Mouse (Mus musculus): ENCODE results near the gene Gtf2ird1.
A peak's percentile ranks its signal among the peaks of the same experiment; 100 is the strongest.
"Not testable (repeated sequence)": the region's sequence is repeated elsewhere in the genome, so short reads cannot be mapped to it uniquely, and the experiment has no call there.

Gtf2ird1 gene

DNA sequence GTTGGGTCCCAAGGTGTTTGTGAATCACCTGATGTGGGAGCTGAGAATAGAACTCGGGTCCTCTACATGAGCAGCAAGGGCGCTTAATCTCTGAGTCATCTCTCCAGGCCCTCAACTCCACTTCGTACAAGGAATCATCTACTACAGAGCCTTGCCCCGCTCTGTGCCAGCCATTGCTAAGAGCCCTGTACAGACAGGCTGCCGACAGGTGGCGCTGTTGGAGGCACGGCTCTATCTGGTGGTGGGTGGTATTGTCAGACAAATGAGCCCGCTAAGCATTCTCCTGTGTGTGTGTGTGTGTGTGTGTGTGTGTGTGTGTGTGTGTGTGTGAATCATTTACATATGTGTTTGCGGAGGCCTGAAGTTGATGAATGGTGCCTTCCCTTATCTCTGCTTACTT, 111.1 kb downstream of the Gtf2ird1 start:
- no peak for DNase-seq (ENCODE audit: low read depth, low spot score)

DNA sequence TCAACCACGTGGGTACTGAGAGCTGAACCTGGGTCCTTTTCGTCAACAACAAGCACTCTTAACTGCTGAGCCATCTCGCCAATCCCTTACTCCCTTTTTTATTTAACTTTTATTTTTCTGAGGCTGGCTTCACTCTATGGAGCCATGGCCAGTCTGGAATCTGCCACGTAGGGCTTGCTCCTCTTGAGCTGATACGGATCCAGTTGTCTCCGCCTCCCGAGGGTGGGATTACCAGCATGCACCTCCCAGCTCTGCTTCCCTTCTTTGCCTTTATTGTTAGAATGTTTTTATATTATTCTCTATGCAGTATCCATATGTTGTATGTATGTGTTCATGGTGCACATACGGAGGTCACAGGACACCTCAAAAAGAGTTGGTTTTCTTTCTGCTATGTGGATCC, 112.4 kb downstream of the Gtf2ird1 start:
- no peak for DNase-seq (ENCODE audit: low read depth, low spot score)

DNA sequence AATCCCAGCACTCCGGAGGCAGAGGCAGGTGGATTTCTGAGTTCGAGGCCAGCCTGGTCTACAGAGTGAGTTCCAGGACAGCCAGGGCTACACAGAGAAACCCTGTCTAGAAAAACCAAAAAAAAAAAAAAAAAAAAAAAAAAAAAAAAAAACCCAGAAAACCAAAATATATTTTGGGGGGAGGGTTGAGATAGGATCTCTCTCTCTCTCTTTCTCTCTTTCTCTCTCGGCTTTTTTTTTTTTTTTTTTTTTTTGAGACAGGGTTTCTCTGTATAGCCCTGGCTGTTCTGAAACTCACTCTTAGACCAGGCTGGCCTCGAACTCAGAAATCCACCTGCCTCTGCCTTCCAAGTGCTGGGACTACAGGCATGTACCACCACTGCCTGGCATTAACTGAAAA, 113.0 kb downstream of the Gtf2ird1 start:
- DNase-seq (ENCODE audit: low read depth, low spot score) = not testable (repeated sequence)

DNA sequence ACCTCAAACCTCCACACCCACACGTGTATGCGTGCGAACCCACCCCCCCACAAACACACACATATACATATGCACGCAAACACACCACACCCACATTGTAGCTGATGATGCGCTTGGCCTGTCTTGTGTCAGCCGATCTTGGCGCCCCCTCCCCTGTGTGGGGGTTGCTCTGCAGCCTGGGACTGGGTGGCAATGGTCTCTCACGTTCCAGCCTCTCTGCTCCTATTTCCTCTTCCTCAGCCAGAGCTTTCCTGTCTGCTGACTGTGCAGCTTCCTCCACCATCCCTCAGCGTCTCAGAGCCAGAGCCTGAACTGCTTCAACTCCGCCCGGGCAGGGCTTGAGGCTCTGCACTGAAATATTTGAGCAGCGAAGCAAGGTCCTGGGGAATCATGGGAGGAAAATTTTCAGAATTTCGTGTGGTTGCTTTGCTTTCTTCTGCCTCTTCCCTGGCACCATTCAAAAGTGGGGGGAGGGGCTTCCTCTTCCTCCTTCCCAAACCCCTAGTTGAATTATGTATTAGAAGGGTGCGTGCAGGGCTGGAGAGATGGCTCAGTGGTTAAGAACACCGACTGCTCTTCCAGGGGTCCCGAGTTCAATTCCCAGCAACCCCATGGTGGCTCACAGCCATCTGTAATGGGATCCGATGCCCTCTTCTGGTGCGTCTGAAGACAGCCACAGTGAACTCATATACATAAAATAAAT, 113.9 kb downstream of the Gtf2ird1 start:
- no peak for DNase-seq (ENCODE audit: low read depth, low spot score)

DNA sequence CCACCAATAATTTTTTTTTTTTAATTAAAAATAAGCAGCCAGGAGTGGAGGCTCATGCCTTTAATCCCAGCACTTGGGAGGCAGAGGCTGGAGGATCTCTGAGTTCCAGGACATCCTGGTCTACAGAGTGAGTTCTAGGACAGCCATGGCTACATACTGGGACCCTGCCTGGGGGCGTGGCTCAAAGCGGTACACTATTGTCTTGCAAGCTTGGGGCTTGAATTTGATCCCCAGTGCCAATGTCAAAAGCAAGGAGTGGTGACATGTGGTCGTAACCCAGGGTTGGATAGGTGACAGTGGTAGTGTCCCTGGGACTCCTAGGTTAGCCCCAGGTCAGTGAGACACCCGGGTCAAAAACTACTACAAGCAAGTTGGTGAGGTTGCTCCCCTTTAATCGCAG, 114.8 kb downstream of the Gtf2ird1 start:
- no peak for DNase-seq (ENCODE audit: low read depth, low spot score)

DNA sequence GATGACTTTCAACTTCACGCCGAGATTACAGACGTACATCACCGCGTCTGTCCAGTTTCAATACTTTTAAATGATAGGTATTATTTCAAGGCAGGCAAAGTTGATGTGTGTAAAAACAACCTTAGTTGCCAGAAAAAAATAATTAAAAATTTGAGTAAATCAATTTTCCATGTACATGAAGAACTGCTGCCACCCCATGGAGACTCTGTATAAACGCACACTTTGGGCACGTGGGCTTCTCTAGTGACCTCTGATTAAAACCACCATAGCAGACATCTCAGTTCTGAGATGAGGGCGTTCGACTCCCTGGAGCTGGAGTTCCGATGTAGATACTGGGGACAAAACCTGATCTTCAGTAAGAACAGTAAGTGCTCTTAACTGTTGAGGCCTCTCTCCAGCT, 115.2 kb downstream of the Gtf2ird1 start:
- DNase-seq (ENCODE audit: low read depth, low spot score) = no peak

DNA sequence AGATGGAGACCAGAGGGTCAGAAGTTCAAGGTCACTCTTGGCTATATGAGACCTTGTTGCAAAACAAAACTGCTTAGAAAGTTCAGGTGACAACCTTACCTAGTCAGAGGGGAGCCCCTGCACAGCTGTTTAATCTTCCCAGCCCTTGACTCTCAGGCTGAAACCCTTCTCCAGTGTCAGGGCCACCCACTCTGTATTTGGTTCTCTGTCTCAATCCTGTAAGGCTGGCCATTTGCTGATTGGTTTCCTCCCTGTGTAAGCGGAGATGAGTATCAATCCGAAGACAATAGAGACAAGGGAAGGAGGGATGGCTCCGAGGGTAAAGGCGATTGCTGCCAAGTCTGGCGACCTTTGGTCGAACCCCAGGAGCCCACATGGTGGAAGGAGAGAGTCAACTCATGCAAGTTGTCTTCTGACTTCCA, 116.4 kb downstream of the Gtf2ird1 start:
- DNase-seq (ENCODE audit: low read depth, low spot score) = no peak

DNA sequence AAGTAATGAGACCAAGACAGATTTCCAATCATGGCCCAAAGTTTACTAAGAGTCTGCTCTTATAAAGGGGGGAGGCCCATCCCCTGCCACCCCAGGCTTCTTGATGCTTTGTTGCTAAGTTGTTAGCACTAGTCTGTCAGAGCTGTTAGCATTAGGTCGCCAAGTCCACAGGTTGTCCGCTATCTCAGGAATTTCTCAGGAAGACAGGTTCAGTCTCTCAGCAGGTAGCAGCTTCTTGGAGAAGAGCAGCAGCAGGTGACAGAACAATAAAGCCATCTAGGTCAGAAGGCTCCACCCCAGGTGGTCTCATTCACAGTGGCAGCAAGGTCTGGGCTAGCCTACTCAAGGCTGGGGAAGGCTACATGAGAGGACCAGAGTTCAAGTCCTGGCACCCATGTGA, 119.5 kb downstream of the Gtf2ird1 start:
- DNase-seq (ENCODE audit: low read depth, low spot score) = not testable (repeated sequence)

DNA sequence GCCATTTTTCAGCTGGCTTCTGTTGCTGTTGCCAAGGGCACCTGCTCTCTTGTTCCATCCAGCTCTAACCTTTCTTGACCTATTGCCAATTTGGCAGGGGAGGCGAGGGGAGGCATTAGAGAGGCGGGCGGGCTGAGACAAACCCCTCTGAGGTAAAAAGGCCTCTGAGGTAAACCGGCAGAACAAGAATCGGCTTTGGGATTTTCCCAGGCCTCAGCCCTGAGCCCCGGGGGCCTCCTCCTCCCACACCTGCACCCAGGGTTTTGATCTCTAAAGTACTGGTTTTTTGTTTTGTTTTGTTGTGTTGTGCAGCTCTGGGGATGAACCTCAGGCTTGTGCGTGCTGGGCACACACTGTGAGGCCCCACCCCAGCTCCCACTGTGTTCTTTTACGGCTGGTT, 123.8 kb downstream of the Gtf2ird1 start:
- DNase-seq (ENCODE audit: low read depth, low spot score) = no peak

DNA sequence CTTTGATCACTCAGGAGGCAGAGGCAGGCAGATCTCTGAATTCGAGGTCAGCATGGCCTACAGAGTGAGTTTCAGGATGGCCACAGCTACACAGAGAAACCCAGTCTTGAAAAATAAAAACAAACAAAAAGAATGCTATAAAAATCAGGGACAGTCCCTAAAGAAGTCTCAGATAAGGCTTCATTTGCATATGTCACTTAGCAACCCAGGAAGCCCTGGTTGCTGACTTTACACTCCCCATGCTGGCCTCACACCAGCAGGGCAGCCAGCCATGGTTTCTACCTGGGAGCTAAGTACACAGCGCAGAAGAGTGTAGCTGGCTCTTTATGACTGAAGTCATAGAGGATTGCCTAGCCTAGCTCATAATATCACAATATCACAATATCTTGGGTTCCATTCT, 126.4 kb downstream of the Gtf2ird1 start:
- DNase-seq (ENCODE audit: low read depth, low spot score) = no peak

DNA sequence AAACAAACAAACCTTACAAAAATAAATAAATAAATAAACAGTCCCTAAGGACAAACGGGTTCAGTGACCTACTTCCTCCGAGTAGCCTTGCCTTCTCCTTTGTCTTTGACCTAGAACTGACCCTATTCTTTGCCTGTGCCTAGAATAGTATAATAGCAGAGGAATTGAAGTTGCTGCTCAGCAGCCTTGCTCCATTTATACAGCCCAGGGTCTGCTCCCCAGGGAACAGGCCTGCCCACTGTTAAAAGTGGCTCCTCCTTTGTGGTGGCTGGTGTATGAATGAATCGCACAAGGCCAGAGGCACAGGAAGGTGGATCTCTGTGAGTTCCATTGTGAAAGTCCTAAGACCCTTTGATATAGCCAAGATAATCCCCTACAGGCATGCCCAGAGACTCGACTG, 127.2 kb downstream of the Gtf2ird1 start:
- no peak for DNase-seq (ENCODE audit: low read depth, low spot score)

DNA sequence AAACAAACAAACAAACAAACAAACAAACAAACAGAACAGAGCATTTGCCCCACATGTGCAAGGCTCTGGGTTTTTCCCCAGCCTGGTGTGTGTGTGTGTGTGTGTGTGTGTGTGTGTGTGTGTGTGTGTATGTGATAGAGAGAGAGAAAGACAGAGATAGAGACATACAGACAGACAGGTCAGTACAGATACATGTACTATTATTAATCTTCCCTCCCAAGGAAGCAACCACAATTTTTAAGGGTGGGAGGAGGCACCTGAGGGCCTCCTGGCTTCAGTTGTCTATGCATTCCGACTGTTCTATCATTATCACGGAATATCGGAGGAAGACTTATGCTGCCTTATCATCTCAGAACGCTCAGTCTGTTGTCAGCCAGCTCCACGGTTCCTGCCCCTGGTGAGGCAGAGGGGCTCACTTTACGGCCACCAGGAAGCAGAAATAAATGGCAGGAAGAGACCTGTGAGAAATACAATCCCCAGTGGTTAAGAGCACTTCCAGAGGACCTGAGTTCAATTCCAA, 128.0 kb downstream of the Gtf2ird1 start:
- no peak for DNase-seq (ENCODE audit: low read depth, low spot score)

DNA sequence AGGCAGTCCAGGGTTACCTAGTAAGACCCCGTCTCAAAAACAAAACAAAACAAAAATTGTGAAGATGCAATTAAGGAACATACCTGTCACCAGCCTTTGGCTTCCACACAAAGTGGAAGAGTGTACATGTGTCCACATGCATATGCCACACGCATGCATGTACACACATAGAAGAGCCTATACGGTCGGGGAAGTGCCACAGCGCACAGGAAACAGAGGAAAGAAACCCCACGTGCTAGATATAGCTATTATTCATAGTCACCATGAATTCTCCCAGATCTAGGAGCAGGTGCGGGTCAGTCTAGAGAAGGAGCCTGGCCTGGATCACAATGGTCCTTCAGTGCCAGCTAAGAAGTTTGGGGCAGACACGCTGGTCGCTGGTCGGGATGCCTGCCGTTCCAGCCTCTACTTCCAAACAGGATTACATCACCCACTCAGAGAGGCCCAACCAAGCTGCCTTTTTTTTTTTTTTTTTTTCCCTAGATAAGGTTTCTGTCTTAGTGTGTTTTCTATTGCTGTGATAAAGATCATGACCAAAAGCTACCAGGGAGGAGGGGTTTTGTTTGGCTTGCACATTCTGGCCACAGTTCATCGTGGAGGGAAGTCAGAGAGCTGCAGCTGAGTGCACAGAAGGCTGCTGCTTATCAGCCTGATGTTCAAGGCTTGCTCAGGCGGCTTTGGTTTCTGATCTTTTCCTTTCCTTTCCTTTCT, 130.5 kb downstream of the Gtf2ird1 start:
- no peak for DNase-seq (ENCODE audit: low read depth, low spot score)

DNA sequence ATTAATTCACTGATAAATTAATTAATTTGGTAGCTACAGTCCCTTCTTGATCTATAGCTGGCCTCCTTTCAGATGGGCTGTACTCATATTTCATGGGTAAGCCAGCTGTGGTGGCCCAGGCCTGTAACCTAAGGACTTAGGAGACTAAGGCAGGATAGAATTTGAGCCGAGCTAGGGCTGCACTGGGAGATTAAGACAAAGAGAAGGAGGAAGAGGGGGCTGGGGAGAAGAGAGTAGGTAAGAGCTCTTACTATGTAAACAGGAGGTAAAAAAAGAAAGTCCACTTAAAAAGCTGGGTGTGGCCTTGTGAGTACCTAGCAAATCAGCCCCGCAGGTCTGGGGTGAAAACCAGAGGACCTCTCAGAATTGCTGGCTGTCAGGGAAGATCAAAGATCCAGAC, 132.6 kb downstream of the Gtf2ird1 start:
- no peak for DNase-seq (ENCODE audit: low read depth, low spot score)

DNA sequence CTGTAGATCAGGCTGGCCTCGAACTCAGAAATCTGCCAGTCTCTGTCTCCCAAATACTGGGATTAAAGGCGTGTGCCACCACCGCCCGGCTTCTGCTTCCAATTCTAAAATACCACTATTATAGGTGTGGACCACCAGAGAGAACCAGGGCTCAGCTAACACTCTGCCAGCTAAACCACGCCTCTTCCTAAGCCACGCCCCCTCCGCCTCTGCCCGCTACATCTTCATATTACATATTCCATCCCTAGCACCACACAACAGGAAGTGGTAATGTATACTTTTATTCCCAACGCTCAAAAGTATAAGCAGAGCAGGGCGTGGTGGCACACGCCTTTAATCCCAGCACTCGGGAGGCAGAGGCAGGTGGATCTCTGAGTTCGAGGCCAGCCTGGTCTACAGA, 133.2 kb downstream of the Gtf2ird1 start:
- no peak for DNase-seq (ENCODE audit: low read depth, low spot score)

DNA sequence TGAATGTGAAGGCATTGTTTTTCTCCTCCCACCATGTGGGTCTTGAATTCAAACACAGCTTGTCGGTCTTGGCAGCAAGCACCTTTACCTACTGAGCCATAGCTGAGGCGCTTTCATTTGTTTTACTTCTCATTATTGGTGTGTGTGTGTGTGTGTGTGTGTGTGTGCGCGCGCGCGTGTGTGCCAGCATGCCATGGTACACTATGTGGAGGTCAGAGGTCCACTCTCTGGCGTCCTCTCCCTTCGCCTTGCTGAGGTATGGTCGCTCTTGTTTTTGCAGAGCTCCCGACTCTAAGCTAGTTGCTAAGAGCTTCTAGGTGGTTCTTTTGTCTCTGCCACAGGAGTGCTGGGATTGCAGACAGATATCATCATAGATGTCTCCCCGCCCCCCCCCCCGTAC, 134.2 kb downstream of the Gtf2ird1 start:
- no peak for DNase-seq (ENCODE audit: low read depth, low spot score)

DNA sequence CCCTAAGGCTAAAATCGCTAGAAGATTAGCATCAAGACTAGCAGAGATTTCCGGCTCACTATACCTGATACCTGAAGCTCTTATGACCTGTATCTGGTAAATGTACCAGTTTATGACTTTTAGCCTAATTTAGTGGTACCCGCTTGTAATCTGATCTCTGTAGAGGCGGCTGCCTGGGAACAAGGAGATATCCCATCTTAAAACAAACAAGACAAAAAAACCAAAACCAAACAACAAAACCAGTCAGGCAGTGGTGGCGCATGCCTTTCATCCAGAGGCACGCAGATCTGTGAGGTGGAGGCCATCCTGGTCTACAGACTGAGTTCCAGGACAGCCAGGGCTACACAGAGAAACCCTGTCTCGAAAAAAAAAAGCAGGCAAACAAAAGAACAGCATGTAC, 134.8 kb downstream of the Gtf2ird1 start:
- DNase-seq (ENCODE audit: low read depth, low spot score) = no peak

DNA sequence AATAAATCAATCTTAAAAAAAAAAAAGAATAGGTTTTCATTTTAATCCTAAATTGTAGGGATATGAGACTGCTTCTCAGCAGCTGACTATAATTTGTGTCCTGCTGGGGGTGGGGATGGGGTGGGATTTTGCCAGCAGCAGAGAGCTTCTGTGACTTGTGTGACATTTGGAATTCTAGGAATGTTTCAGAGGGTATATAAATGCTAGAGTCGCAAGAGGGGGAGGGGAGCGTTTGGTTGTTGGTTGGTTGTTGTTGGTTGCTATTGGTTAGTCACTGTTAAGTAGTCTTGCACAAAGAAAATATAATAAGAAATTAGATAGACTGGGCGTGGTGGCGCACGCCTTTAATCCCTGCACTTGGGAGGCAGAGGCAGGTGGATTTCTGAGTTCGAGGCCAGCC, 137.6 kb downstream of the Gtf2ird1 start:
- DNase-seq (ENCODE audit: low read depth, low spot score) = no peak

DNA sequence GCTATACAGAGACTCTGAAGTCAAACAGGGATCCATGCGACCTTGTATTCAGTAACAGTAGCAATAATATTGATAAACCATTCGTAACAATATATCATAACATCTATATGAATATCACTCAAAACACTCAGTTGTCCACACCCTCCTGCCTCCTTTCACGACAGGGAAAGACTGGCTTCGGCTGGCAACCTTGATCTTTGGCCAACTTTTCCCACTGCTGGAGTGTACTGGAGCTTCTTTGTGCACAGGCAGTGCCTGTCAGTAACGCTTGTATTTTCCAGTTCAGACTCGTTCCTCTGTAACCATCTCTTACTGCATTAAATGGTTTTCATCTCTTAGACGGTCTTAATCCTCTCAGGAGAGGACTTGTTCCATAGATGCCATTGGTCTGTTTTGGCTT, 139.8 kb downstream of the Gtf2ird1 start:
- no peak for DNase-seq (ENCODE audit: low read depth, low spot score)

DNA sequence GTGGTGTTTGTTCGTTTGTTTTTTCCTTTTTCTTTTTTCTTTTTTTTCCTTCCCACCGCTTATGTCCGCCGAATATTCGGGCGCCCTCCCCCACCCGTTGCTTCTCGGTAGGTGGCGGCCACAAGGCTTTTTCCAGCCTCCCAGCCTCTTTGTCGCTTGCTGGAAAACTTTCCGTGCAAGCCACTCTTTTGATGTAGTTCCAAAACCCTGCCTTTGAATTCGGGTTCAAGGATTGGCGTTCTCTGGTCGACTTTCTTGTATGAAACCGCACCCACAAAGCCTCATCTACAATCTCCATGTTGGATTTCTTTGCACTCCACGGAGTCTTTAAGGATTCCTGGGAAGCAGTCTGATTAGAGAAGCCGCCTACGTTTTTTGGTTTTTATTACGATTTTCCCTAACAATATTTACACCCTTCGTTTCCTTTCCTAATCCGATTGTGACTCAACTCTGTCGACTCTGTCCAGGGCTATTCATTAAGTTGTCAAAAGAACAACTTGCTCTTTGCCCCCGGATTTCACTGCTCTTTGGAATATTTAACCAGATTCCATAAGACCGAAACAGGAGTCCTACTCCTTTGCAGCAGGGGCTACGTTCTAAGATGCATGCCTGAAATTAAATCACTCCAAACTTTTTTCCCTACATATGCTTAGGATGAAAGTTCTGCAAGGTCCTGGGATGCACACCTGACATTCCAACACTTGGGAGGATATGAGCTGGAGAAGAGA, 140.7 kb downstream of the Gtf2ird1 start:
- no peak for DNase-seq (ENCODE audit: low read depth, low spot score)

DNA sequence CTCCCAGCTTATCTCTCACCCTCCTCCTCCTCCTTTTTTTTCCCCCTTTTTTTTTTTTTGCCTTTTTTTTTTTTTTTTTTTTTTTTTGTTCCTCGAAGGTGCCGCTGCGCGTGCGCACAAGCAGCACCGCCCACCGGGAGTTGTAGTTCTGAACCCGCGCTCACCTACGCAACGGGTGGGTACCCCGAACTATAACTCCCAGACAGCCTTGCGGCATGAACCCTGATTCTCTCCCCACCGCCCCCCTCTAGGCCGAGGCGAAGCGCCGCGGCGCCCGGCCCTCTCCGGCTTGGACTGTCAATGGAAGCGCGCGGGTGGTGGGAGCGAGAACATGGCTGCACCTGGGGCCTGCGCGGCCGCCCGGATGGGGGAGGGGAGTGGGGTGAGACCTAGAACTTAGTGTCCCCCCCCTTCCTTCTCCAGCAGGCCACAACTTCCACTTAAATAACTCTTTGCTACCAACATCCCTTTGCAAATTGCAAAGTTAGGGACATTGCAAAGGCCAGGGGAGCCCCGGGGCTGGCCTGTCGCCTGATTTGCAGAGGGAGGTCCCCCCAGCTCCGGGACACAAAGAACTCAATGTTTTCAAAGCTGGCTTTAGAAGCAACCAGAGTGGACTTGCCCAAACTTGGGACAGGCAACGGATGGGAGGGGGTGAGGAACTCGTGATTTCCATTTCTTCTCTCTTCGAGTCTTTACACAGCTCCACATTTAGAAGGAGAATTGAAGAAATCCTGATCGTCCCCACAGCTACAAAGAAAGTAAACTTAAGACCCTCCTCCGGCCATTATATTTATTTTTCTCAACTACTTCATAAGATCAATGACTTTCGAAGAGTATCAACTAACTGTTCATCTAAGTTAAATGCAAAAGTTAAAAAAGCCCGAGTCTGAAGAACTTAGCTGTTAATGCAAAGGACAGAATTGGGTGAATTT, 141.6 kb downstream of the Gtf2ird1 start, which contains the start of gene Gtf2i:
Gene Gtf2i, minus strand, starts transcription at position 73 of the 935 bp plus-strand sequence.
- peak; percentile 92 for DNase-seq (ENCODE audit: low read depth, low spot score)

Measured in retina, postnatal 7 days (tissue).